Mouse (Mus musculus) left cerebral cortex, adult 2 months (tissue): ENCODE data around the gene Sfswap. TPM values are rescaled to one million over a fixed set of nuclear protein-coding genes. Genes with fewer than 3 reads are reported as not detected.

Experiments used
- DNase-seq, 2 experiments: peaks; one replicate each; pipeline ENCODE4 v3.0.0; 2021 to 2022; ENCODE audit warnings: low spot score in 2 of 2, mixed read lengths in 1 of 2; ENCODE audit errors: extremely low spot score in 1 of 2
- H3K27ac ChIP-seq: fragments of 200-600 bp; 2 replicates; pipeline ENCODE4 v1.8.1; 2022
- H3K4me3 ChIP-seq: fragments of 200-600 bp; 2 replicates; pipeline ENCODE4 v1.8.1; 2022
- CTCF ChIP-seq: fragments of 200-600 bp; IDR thresholded peaks from 2 replicates; pipeline ENCODE4 v1.8.1; 2022; ENCODE audit warnings: antibody characterized with exemption, mild to moderate bottlenecking, moderate library complexity
- intact Hi-C: fragments of 180-260 bp; cut with DNase I; formaldehyde crosslinking; loops from one replicate; pipeline ENCODE4 v1.15.1; 2025
- total RNA-seq, 2 experiments: library from RNA; stranded (reverse); gene quantifications; 2 replicates each; pipeline ENCODE4 v1.2.3; 2021

Gene Sfswap
- total RNA-seq, 2 experiments from 2014 or later = 108 to 118 TPM

GRCm38 (mm10) chr5:129533731-129534130 is 32.7 kb downstream of the Sfswap start:
- intact Hi-C loops = loop anchor here (1.0 to 2.0 kb wide), 2 partner anchors 47 to 412 kb away; no protein-coding TSS in a partner anchor
- DNase-seq = no peak
- Histone ChIP-seq H3K27ac (peak overlapping the region; percentile 83), H3K4me3 (no peak overlapping the region)
- TF ChIP-seq CTCF = no peak

- peak in 1 of 2 experiments; percentile 47 for DNase-seq
- no peak for TF ChIP-seq CTCF
- Histone ChIP-seq H3K4me3 (no peak overlapping the region), H3K27ac (peak overlapping the region; percentile 83)
- intact Hi-C loops = loop anchor here (1.0 to 2.0 kb wide), 2 partner anchors 46 to 413 kb away; no protein-coding TSS in a partner anchor
These were observed 33.5 kb downstream of the Sfswap start for GRCm38 (mm10) chr5:129534500-129534899.

GRCm38 (mm10) chr5:129535021-129535420 is 34.0 kb downstream of the Sfswap start:
- H3K27ac ChIP-seq = peak overlapping the region; percentile 83
- no peak overlapping the region for H3K4me3 ChIP-seq
- no peak for TF ChIP-seq CTCF
- no peak for DNase-seq
- intact Hi-C loops = loop anchor here (2.0 to 5.0 kb wide), 2 partner anchors 46 to 78 kb away; no protein-coding TSS in a partner anchor

GRCm38 (mm10) chr5:129535431-129535830 is 34.4 kb downstream of the Sfswap start:
- Histone ChIP-seq H3K27ac (peak overlapping the region; percentile 83), H3K4me3 (no peak overlapping the region)
- DNase-seq = no peak
- intact Hi-C loops = loop anchor here (2.0 to 5.0 kb wide), 2 partner anchors 45 to 78 kb away; no protein-coding TSS in a partner anchor
- TF ChIP-seq CTCF = no peak

- no peak for DNase-seq
- Histone ChIP-seq H3K4me3 (no peak overlapping the region), H3K27ac (no peak overlapping the region)
- intact Hi-C loops = loop anchor here (5.0 kb wide), 1 partner anchor 82 kb away; no protein-coding TSS in a partner anchor
- no peak for TF ChIP-seq CTCF
These were observed 37.8 kb downstream of the Sfswap start for GRCm38 (mm10) chr5:129538826-129539225.

GRCm38 (mm10) chr5:129542236-129542635 is 41.2 kb downstream of the Sfswap start:
- no peak for DNase-seq
- peak; percentile 33 for TF ChIP-seq CTCF
- no peak overlapping the region for H3K27ac ChIP-seq
- intact Hi-C loops = no loop called here
- no peak overlapping the region for H3K4me3 ChIP-seq

GRCm38 (mm10) chr5:129545787-129546186 is 44.8 kb downstream of the Sfswap start:
- Histone ChIP-seq H3K4me3 (no peak overlapping the region), H3K27ac (peak overlapping the region; percentile 25; the same call in 1 of the 2 replicates)
- DNase-seq = no peak
- TF ChIP-seq CTCF = no peak
- intact Hi-C loops = no loop called here

- no peak overlapping the region for H3K27ac ChIP-seq
- no peak for TF ChIP-seq CTCF
- H3K4me3 ChIP-seq = no peak overlapping the region
- DNase-seq = no peak
- intact Hi-C loops = no loop called here
These were observed 48.7 kb downstream of the Sfswap start for GRCm38 (mm10) chr5:129549716-129550115.

- intact Hi-C loops = no loop called here
These were observed 49.8 kb downstream of the Sfswap start for GRCm38 (mm10) chr5:129550790-129551189.

GRCm38 (mm10) chr5:129551991-129552390 is 51.0 kb downstream of the Sfswap start:
- H3K27ac ChIP-seq = no peak overlapping the region
- DNase-seq = no peak
- no peak overlapping the region for H3K4me3 ChIP-seq
- no peak for TF ChIP-seq CTCF
- intact Hi-C loops = no loop called here

More at GRCm38 (mm10) chr5:129550790-129551189, 49.8 kb downstream of the Sfswap start:
- DNase-seq = no peak
- Histone ChIP-seq H3K27ac (no peak overlapping the region), H3K4me3 (no peak overlapping the region)
- no peak for TF ChIP-seq CTCF

GRCm38 (mm10) chr5:129553642-129554041 is 52.6 kb downstream of the Sfswap start:
- TF ChIP-seq CTCF = no peak
- no peak overlapping the region for H3K4me3 ChIP-seq
- H3K27ac ChIP-seq = no peak overlapping the region
- DNase-seq = peak in 1 of 2 experiments; percentile 41
- intact Hi-C loops = no loop called here

GRCm38 (mm10) chr5:129558591-129558990 is 57.6 kb downstream of the Sfswap start:
- no peak overlapping the region for H3K4me3 ChIP-seq
- no peak overlapping the region; the same call in 1 of the 2 replicates for H3K27ac ChIP-seq
- TF ChIP-seq CTCF = no peak
- DNase-seq = no peak
- intact Hi-C loops = no loop called here

GRCm38 (mm10) chr5:129559283-129559682 is 58.3 kb downstream of the Sfswap start:
- intact Hi-C loops = no loop called here
- no peak for TF ChIP-seq CTCF
- peak overlapping the region; percentile 20; the same call in 1 of the 2 replicates for H3K27ac ChIP-seq
- DNase-seq = no peak
- no peak overlapping the region for H3K4me3 ChIP-seq
